Mouse (Mus musculus): ENCODE results near the gene Adam12. TPM values are rescaled to one million over a fixed set of nuclear protein-coding genes. Genes with fewer than 3 reads are reported as not detected.
A peak's percentile ranks its signal among the peaks of the same experiment; 100 is the strongest.

The Adam12 gene
- polyA plus RNA-seq, 1 experiment from 2014 or later: 24.7 TPM

- H3K4me2 ChIP-seq (ENCODE audit: low read depth, low read length): no peak overlapping the region
- 79% methylated on average over 3 of the region's 3 CpGs for WGBS
- H3K9me3 ChIP-seq (ENCODE audit: control insufficient read depth, low read length): no peaks in the 10 kb centered on the region
- H3K27ac ChIP-seq (replicated peaks; ENCODE audit: low read depth, low read length): no peak overlapping the region
- DNase-seq (ENCODE audit: low spot score): no peak
- no peaks in the 10 kb centered on the region for H3K4me1 ChIP-seq (ENCODE audit: control insufficient read depth, insufficient read depth, low read length)
- no peaks in the 10 kb centered on the region for H3K36me3 ChIP-seq (ENCODE audit: control insufficient read depth, insufficient read depth, low read length)
- no peak for ATAC-seq (ENCODE audit: low read depth)
- H3K4me3 ChIP-seq (ENCODE audit: low read depth, low read length): no peak overlapping the region
- H3K27me3 ChIP-seq (replicated peaks; ENCODE audit: control insufficient read depth, insufficient read depth, low read length): no peaks in the 10 kb centered on the region
- no peak overlapping the region for H3K9ac ChIP-seq (ENCODE audit: low read depth, low read length)
Measured at GRCm38 (mm10) chr7:133858506-133858905, 373.4 kb downstream of the Adam12 start.

GRCm38 (mm10) chr7:133856278-133856677, 375.7 kb downstream of the Adam12 start:
- Histone ChIP-seq H3K27me3 (replicated peaks; ENCODE audit: control insufficient read depth, insufficient read depth, low read length) (no peaks in the 10 kb centered on the region), H3K9ac (ENCODE audit: low read depth, low read length) (no peak overlapping the region), H3K4me2 (ENCODE audit: low read depth, low read length) (no peak overlapping the region), H3K9me3 (ENCODE audit: control insufficient read depth, low read length) (no peaks in the 10 kb centered on the region), H3K27ac (replicated peaks; ENCODE audit: low read depth, low read length) (no peak overlapping the region), H3K36me3 (ENCODE audit: control insufficient read depth, insufficient read depth, low read length) (no peaks in the 10 kb centered on the region), H3K4me3 (ENCODE audit: low read depth, low read length) (no peak overlapping the region), H3K4me1 (ENCODE audit: control insufficient read depth, insufficient read depth, low read length) (no peaks in the 10 kb centered on the region)
- DNase-seq (ENCODE audit: low spot score): peak; percentile 81
- peak; percentile 65 for ATAC-seq (ENCODE audit: low read depth)
- WGBS: 33% methylated on average over 3 of the region's 3 CpGs

GRCm38 (mm10) chr7:133850735-133851134, 381.2 kb downstream of the Adam12 start:
- no peaks in the 10 kb centered on the region for H3K27me3 ChIP-seq (replicated peaks; ENCODE audit: control insufficient read depth, insufficient read depth, low read length)
- H3K36me3 ChIP-seq (ENCODE audit: control insufficient read depth, insufficient read depth, low read length): no peaks in the 10 kb centered on the region
- no peaks in the 10 kb centered on the region for H3K4me1 ChIP-seq (ENCODE audit: control insufficient read depth, insufficient read depth, low read length)
- H3K27ac ChIP-seq (replicated peaks; ENCODE audit: low read depth, low read length): no peak overlapping the region
- no peak overlapping the region for H3K4me3 ChIP-seq (ENCODE audit: low read depth, low read length)
- no peak overlapping the region for H3K9ac ChIP-seq (ENCODE audit: low read depth, low read length)
- ATAC-seq (ENCODE audit: low read depth) (no peak), DNase-seq (ENCODE audit: low spot score) (no peak)
- H3K4me2 ChIP-seq (ENCODE audit: low read depth, low read length): no peak overlapping the region
- no peaks in the 10 kb centered on the region for H3K9me3 ChIP-seq (ENCODE audit: control insufficient read depth, low read length)

GRCm38 (mm10) chr7:133848180-133848579, 383.8 kb downstream of the Adam12 start:
- Histone ChIP-seq H3K27me3 (replicated peaks; ENCODE audit: control insufficient read depth, insufficient read depth, low read length) (no peaks in the 10 kb centered on the region), H3K27ac (replicated peaks; ENCODE audit: low read depth, low read length) (no peak overlapping the region), H3K4me2 (ENCODE audit: low read depth, low read length) (no peak overlapping the region), H3K4me3 (ENCODE audit: low read depth, low read length) (no peak overlapping the region), H3K4me1 (ENCODE audit: control insufficient read depth, insufficient read depth, low read length) (no peaks in the 10 kb centered on the region), H3K9ac (ENCODE audit: low read depth, low read length) (no peak overlapping the region), H3K36me3 (ENCODE audit: control insufficient read depth, insufficient read depth, low read length) (no peaks in the 10 kb centered on the region), H3K9me3 (ENCODE audit: control insufficient read depth, low read length) (no peaks in the 10 kb centered on the region)
- WGBS: 76% methylated on average over 2 of the region's 2 CpGs
- ATAC-seq (ENCODE audit: low read depth): no peak
- DNase-seq (ENCODE audit: low spot score): no peak

GRCm38 (mm10) chr7:133847175-133847574, 384.8 kb downstream of the Adam12 start:
- Histone ChIP-seq H3K27me3 (replicated peaks; ENCODE audit: control insufficient read depth, insufficient read depth, low read length) (no peaks in the 10 kb centered on the region), H3K36me3 (ENCODE audit: control insufficient read depth, insufficient read depth, low read length) (no peaks in the 10 kb centered on the region), H3K4me1 (ENCODE audit: control insufficient read depth, insufficient read depth, low read length) (no peaks in the 10 kb centered on the region), H3K9me3 (ENCODE audit: control insufficient read depth, low read length) (no peaks in the 10 kb centered on the region), H3K4me3 (ENCODE audit: low read depth, low read length) (no peak overlapping the region), H3K4me2 (ENCODE audit: low read depth, low read length) (no peak overlapping the region), H3K27ac (replicated peaks; ENCODE audit: low read depth, low read length) (no peak overlapping the region), H3K9ac (ENCODE audit: low read depth, low read length) (no peak overlapping the region)
- WGBS: 14% methylated on average over 1 of the region's 1 CpGs
- ATAC-seq (ENCODE audit: low read depth) (peak; percentile 60; the same call in 1 of the 2 replicates), DNase-seq (ENCODE audit: low spot score) (peak; percentile 27)

GRCm38 (mm10) chr7:133842079-133842478, 389.9 kb downstream of the Adam12 start:
- no peak overlapping the region for H3K4me2 ChIP-seq (ENCODE audit: low read depth, low read length)
- H3K9ac ChIP-seq (ENCODE audit: low read depth, low read length): no peak overlapping the region
- no peaks in the 10 kb centered on the region for H3K9me3 ChIP-seq (ENCODE audit: control insufficient read depth, low read length)
- 51% methylated on average over 6 of the region's 6 CpGs for WGBS
- no peak for ATAC-seq (ENCODE audit: low read depth)
- no peak overlapping the region for H3K27ac ChIP-seq (replicated peaks; ENCODE audit: low read depth, low read length)
- no peak for DNase-seq (ENCODE audit: low spot score)
- no peaks in the 10 kb centered on the region for H3K4me1 ChIP-seq (ENCODE audit: control insufficient read depth, insufficient read depth, low read length)
- no peaks in the 10 kb centered on the region for H3K36me3 ChIP-seq (ENCODE audit: control insufficient read depth, insufficient read depth, low read length)
- H3K27me3 ChIP-seq (replicated peaks; ENCODE audit: control insufficient read depth, insufficient read depth, low read length): no peaks in the 10 kb centered on the region
- H3K4me3 ChIP-seq (ENCODE audit: low read depth, low read length): no peak overlapping the region

GRCm38 (mm10) chr7:133839546-133839945, 392.4 kb downstream of the Adam12 start:
- no peaks in the 10 kb centered on the region for H3K36me3 ChIP-seq (ENCODE audit: control insufficient read depth, insufficient read depth, low read length)
- no peak overlapping the region for H3K27ac ChIP-seq (replicated peaks; ENCODE audit: low read depth, low read length)
- H3K4me2 ChIP-seq (ENCODE audit: low read depth, low read length): no peak overlapping the region
- no peak overlapping the region for H3K4me3 ChIP-seq (ENCODE audit: low read depth, low read length)
- no peak for DNase-seq (ENCODE audit: low spot score)
- H3K27me3 ChIP-seq (replicated peaks; ENCODE audit: control insufficient read depth, insufficient read depth, low read length): no peaks in the 10 kb centered on the region
- 63% methylated on average over 4 of the region's 4 CpGs for WGBS
- ATAC-seq (ENCODE audit: low read depth): no peak
- H3K4me1 ChIP-seq (ENCODE audit: control insufficient read depth, insufficient read depth, low read length): no peaks in the 10 kb centered on the region
- no peaks in the 10 kb centered on the region for H3K9me3 ChIP-seq (ENCODE audit: control insufficient read depth, low read length)
- no peak overlapping the region for H3K9ac ChIP-seq (ENCODE audit: low read depth, low read length)

Small RNA genes lying within 50 kb of the gene (microRNA-seq; reads per million reads assigned to microRNA genes)
- gene Gm23631 (ENCODE audit: borderline number of aligned reads): not detected

Other genes with a start within 250 kb of the Adam12 start
- gene D7Ertd443e, start 153.5 kb upstream of the Adam12 start, polyA plus RNA-seq (2014; fragmentation: Nextera tagmentation; extraction: Ambion mirVana): 0.72 and 0.73 TPM in 2 replicates